In the genomic region with DNA sequence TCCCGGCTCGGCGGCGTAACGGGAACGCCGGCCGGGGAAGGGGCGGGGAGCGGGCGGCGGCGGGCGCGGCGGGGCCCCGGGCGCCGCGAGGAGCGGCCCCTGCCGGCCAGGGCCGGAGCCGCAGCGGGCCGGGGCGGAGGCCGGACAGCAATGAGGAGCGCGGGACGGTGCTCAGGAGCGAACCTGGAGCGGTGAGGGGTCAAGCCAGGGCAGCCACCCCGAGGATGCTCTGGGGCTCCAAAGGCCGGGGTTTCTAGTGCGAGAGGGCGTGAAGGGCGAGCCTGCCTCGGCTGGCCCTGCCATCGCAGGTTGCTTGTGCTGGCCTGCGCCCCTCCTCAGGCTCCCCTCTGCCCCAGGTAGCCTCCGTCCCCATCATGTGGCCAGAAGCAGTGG, we compare ENCODE assay signal across 8 mouse cellular contexts. TPM values are rescaled to one million over a fixed set of nuclear protein-coding genes. Genes with fewer than 3 reads are reported as not detected.
DNase-seq lines count a peak whose midpoint lies in the region; ATAC-seq lines count a peak whose summit lies in the region.

Gene Ttc7b, minus strand, starts transcription at position 33 of the 393 bp plus-strand sequence.

- intact Hi-C loops in left cerebral cortex, postnatal 4 days (cut with DNase I), result no loop called here

- peak; percentile 73 for ATAC-seq in inflammation-experienced regulatory T-cells, adult 6 months

- peak; percentile 60 to 63 for DNase-seq in thymus, postnatal 36 days
- no peak for DNase-seq in thymus, postnatal 0 days (ENCODE audit: low spot score)
- DNase-seq in cerebellum, postnatal 36 days, result peak; percentile 59 to 74
- peak; percentile 50 to 60 for DNase-seq in gastrocnemius, postnatal 4 days (ENCODE audit: low spot score in 2 of 2)
- DNase-seq in left cerebral cortex, postnatal 4 days, result peak; percentile 47
- peak; percentile 54 for DNase-seq in mesoderm, embryonic 11.5 days (ENCODE audit: low read depth, low spot score)
- peak; percentile 30 to 46 for DNase-seq in spleen, postnatal 36 days (ENCODE audit: low spot score in 2 of 2)

RNA-seq across cellular contexts. Expression of gene Ttc7b, which starts in this region (rescaled TPM):
- polyA plus RNA-seq in thymus, postnatal 0 days (2015; fragmentation: Nextera tagmentation; extraction: Ambion mirVana), result 5.3 and 7.3 TPM in 2 replicates
- 10 to 100 TPM; 56.6 to 59.0 TPM for total RNA-seq in gastrocnemius, postnatal 4 days (2021)
- polyA plus RNA-seq in inflammation-experienced regulatory T-cells, adult 6 months (2017; shearing (Covaris generic)), result 1 to 10 TPM; 3.7 to 4.3 (median 3.7) TPM
- 10 to 100 TPM; 78.9 to 85.6 TPM for total RNA-seq in left cerebral cortex, postnatal 4 days (2021)
